Mouse (Mus musculus) CD4-positive, CD25-positive, alpha-beta regulatory T cell, adult 2 months (primary cell): ENCODE results near the gene Faim.

ENCODE experiments used
- DNase-seq: peaks from one replicate; pipeline ENCODE4 v3.0.0-alpha.2; 2012; ENCODE audit warnings: low read depth, low spot score

Gene Faim

GRCm38 (mm10) chr9:99048724-99049250 lies 62.6 kb downstream of the Faim start:
- DNase-seq = no peak

GRCm38 (mm10) chr9:99049760-99050159 lies 63.6 kb downstream of the Faim start:
- DNase-seq = no peak
